Mouse (Mus musculus): Measurements from ENCODE around the gene Hist1h4f. TPM values are rescaled to one million over a fixed set of nuclear protein-coding genes. Genes with fewer than 3 reads are reported as not detected.

Hist1h4f gene
- polyA plus RNA-seq, 1 experiment from 2014 or later: 2.3 TPM

DNA sequence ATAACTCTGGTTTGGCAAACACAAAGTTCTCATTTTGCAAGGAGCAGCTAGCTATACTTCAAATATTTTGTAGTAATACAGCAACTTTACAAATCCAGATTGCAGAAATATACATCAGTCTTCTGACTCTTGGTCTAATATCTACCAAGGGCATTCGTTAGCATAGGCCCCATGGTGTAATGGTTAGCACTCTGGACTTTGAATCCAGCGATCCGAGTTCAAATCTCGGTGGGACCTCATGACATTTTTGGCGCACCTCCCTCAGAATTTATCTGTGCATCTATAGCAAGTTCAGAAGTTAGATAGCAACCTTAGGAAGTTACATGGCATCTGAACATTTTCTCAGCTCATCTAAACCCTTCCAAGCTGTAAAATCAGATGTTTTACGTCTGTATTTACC lies 32.6 kb downstream of the Hist1h4f start:
- peak; percentile 49; the same call in 1 of the 2 replicates for ATAC-seq (ENCODE audit: insufficient number of reproducible peaks, low FRiP score, low TSS enrichment, low read depth)
- peak overlapping the region; percentile 34 for H3K4me3 ChIP-seq (ENCODE audit: low read depth, low read length)
- peak; percentile 92 for DNase-seq (ENCODE audit: low spot score)

GRCm38 (mm10) chr13:23518295-23518603 lies 33.2 kb downstream of the Hist1h4f start:
- Histone ChIP-seq H3K4me3 (ENCODE audit: low read depth, low read length) (peak overlapping the region; percentile 47), H3K4me1 (ENCODE audit: control insufficient read depth, insufficient read depth, low read length) (no peaks in the 10 kb centered on the region), H3K4me2 (ENCODE audit: low read depth, severe bottlenecking) (peak overlapping the region; percentile 28; the same call in 1 of the 2 replicates), H3K27ac (replicated peaks; ENCODE audit: low read depth, low read length) (no peak overlapping the region), H3K9ac (ENCODE audit: low read length) (no peak overlapping the region), H3K27me3 (ENCODE audit: control insufficient read depth, insufficient read depth, low read length) (no peaks in the 10 kb centered on the region), H3K9me3 (ENCODE audit: control insufficient read depth, low read length) (no peaks in the 10 kb centered on the region), H3K36me3 (ENCODE audit: control insufficient read depth, insufficient read depth, low read length) (no peaks in the 10 kb centered on the region)
- no peak for DNase-seq (ENCODE audit: low spot score)
- ATAC-seq (ENCODE audit: insufficient number of reproducible peaks, low FRiP score, low TSS enrichment, low read depth): no peak
- WGBS: under 1% methylated on average over 6 of the region's 6 CpGs

More for the DNA sequence above, 32.6 kb downstream of the Hist1h4f start:
- WGBS: under 1% methylated on average over 6 of the region's 6 CpGs
- peak overlapping the region; percentile 69 for H3K4me2 ChIP-seq (ENCODE audit: low read depth, severe bottlenecking)
- no peak overlapping the region for H3K27ac ChIP-seq (replicated peaks; ENCODE audit: low read depth, low read length)
- no peak overlapping the region for H3K9ac ChIP-seq (ENCODE audit: low read length)
- H3K4me1 ChIP-seq (ENCODE audit: control insufficient read depth, insufficient read depth, low read length): no peaks in the 10 kb centered on the region
- H3K9me3 ChIP-seq (ENCODE audit: control insufficient read depth, low read length): no peaks in the 10 kb centered on the region
- H3K27me3 ChIP-seq (ENCODE audit: control insufficient read depth, insufficient read depth, low read length): no peaks in the 10 kb centered on the region
- H3K36me3 ChIP-seq (ENCODE audit: control insufficient read depth, insufficient read depth, low read length): no peaks in the 10 kb centered on the region

- Histone ChIP-seq H3K27me3 (ENCODE audit: control insufficient read depth, insufficient read depth, low read length) (no peaks in the 10 kb centered on the region), H3K9me3 (ENCODE audit: control insufficient read depth, low read length) (no peaks in the 10 kb centered on the region), H3K4me1 (ENCODE audit: control insufficient read depth, insufficient read depth, low read length) (no peaks in the 10 kb centered on the region), H3K4me3 (ENCODE audit: low read depth, low read length) (peak overlapping the region; percentile 47), H3K4me2 (ENCODE audit: low read depth, severe bottlenecking) (peak overlapping the region; percentile 70), H3K27ac (replicated peaks; ENCODE audit: low read depth, low read length) (no peak overlapping the region), H3K9ac (ENCODE audit: low read length) (no peak overlapping the region), H3K36me3 (ENCODE audit: control insufficient read depth, insufficient read depth, low read length) (no peaks in the 10 kb centered on the region)
- peak; percentile 86 for ATAC-seq (ENCODE audit: insufficient number of reproducible peaks, low FRiP score, low TSS enrichment, low read depth)
- DNase-seq (ENCODE audit: low spot score): peak; percentile 92
- under 1% methylated on average over 27 of the region's 27 CpGs for WGBS
Observed at GRCm38 (mm10) chr13:23517603-23518294, 33.7 kb downstream of the Hist1h4f start.

DNA sequence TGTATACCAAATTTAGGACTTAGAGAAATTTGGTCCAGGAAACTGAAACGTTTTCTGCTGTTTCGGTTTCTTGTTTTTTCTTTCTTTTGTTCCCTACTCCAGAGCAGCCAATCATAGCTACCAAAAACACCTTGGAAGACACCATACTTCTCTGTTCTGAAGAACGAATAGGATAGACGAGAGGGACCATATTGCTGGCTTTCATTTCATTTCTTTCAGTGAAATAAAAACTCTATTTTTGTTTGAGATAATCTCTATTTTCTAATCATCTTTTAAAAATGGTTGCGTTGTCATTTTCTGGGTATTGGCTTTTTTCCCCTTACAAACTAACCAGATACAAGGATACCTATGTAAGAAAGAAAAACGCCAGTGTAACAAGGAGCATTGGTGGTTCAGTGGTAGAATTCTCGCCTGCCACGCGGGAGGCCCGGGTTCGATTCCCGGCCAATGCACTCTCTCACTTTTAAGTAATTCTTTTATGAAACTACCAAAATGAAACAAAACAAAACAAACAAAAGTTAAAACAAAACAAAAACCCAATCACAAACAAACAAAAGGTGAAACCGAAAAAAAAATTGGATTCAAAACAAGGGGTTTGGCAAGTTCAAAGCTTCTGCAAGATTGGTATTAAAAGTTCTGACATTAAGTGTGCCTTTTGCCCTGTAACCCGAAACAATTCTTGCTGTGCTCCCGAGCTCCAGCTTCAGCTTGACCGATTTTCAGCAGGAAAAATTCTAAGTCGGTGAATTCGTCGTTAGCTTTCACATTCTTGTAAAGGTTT lies 34.4 kb downstream of the Hist1h4f start:
- WGBS: under 1% methylated on average over 19 of the region's 19 CpGs
- Histone ChIP-seq H3K4me1 (ENCODE audit: control insufficient read depth, insufficient read depth, low read length) (no peaks in the 10 kb centered on the region), H3K4me3 (ENCODE audit: low read depth, low read length) (peak overlapping the region; percentile 47), H3K36me3 (ENCODE audit: control insufficient read depth, insufficient read depth, low read length) (no peaks in the 10 kb centered on the region), H3K27me3 (ENCODE audit: control insufficient read depth, insufficient read depth, low read length) (no peaks in the 10 kb centered on the region), H3K9ac (ENCODE audit: low read length) (no peak overlapping the region), H3K9me3 (ENCODE audit: control insufficient read depth, low read length) (no peaks in the 10 kb centered on the region), H3K27ac (replicated peaks; ENCODE audit: low read depth, low read length) (no peak overlapping the region), H3K4me2 (ENCODE audit: low read depth, severe bottlenecking) (peak overlapping the region; percentile 45)
- DNase-seq (ENCODE audit: low spot score) (peak; percentile 82), ATAC-seq (ENCODE audit: insufficient number of reproducible peaks, low FRiP score, low TSS enrichment, low read depth) (peak; percentile 71)

DNA sequence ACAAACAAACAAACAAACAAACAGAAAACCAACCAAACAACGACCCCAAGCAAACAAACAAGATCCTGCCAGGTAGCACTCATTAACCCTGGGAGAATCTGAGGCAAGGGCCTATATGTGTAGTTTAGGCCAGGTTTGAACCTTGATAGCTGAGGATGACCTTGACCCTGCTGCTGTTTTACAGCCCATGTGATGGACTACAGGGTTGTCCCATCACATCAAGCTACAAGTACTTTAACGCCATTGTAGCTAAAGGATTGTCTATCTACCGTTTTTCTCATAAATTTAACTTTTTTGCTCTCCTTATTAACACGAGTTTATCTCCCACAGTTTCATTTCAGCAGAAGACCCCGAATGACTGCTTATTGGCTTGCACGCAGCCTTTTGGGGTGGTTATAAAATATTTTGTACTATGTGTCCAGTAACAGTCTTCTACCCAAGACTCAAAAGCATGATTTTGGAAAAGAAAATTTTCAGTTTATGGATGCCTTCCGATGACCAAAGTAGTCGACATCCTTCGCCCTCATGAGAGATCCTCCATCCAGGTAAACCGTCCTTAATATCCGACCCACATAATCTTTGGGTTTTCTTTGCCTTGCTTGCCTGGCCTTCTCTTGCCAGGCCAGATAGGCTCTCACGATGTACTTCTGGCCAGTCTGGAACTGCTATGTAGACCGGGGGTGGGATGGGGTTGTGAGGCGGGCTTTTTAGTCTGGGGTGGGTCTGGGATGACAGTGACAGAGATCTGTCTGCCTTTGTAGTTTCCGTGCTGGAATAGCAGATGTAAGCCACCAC lies 35.4 kb downstream of the Hist1h4f start:
- no peaks in the 10 kb centered on the region for H3K36me3 ChIP-seq (ENCODE audit: control insufficient read depth, insufficient read depth, low read length)
- H3K27ac ChIP-seq (replicated peaks; ENCODE audit: low read depth, low read length): no peak overlapping the region
- DNase-seq (ENCODE audit: low spot score) (peak; percentile 45), ATAC-seq (ENCODE audit: insufficient number of reproducible peaks, low FRiP score, low TSS enrichment, low read depth) (no peak)
- H3K9ac ChIP-seq (ENCODE audit: low read length): no peak overlapping the region
- H3K27me3 ChIP-seq (ENCODE audit: control insufficient read depth, insufficient read depth, low read length): no peaks in the 10 kb centered on the region
- H3K4me1 ChIP-seq (ENCODE audit: control insufficient read depth, insufficient read depth, low read length): no peaks in the 10 kb centered on the region
- WGBS: 55% methylated on average over 15 of the region's 15 CpGs
- no peaks in the 10 kb centered on the region for H3K9me3 ChIP-seq (ENCODE audit: control insufficient read depth, low read length)
- H3K4me2 ChIP-seq (ENCODE audit: low read depth, severe bottlenecking): peak overlapping the region; percentile 45
- H3K4me3 ChIP-seq (ENCODE audit: low read depth, low read length): peak overlapping the region; percentile 25; the same call in 1 of the 2 replicates

DNA sequence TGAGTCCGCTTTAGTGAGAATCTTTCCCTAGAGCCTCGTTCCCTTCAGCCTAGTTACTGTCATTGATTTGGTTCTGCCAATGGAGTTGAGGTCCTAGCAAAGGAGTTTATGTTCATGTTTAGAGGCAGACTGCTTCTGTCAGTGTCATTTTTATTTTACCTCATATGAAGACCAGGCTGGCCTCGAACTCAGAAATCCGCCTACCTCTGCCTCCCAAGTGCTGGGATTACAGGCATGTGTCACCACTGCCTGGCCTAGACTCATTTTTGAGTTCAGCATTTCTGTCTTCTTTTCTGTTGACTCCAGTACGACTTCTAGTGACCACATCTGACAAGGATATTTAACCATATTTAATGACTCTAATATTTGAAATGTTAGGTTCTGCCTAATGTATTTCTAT lies 36.2 kb downstream of the Hist1h4f start:
- H3K4me3 ChIP-seq (ENCODE audit: low read depth, low read length): no peak overlapping the region
- H3K9ac ChIP-seq (ENCODE audit: low read length): no peak overlapping the region
- H3K36me3 ChIP-seq (ENCODE audit: control insufficient read depth, insufficient read depth, low read length): no peaks in the 10 kb centered on the region
- no peak overlapping the region for H3K27ac ChIP-seq (replicated peaks; ENCODE audit: low read depth, low read length)
- no peaks in the 10 kb centered on the region for H3K9me3 ChIP-seq (ENCODE audit: control insufficient read depth, low read length)
- no peaks in the 10 kb centered on the region for H3K27me3 ChIP-seq (ENCODE audit: control insufficient read depth, insufficient read depth, low read length)
- no peak for DNase-seq (ENCODE audit: low spot score)
- H3K4me1 ChIP-seq (ENCODE audit: control insufficient read depth, insufficient read depth, low read length): no peaks in the 10 kb centered on the region
- H3K4me2 ChIP-seq (ENCODE audit: low read depth, severe bottlenecking): no peak overlapping the region
- WGBS: 77% methylated on average over 5 of the region's 5 CpGs
- ATAC-seq (ENCODE audit: insufficient number of reproducible peaks, low FRiP score, low TSS enrichment, low read depth): no peak

- 89% methylated on average over 1 of the region's 1 CpGs for WGBS
- Histone ChIP-seq H3K9me3 (ENCODE audit: control insufficient read depth, low read length) (no peaks in the 10 kb centered on the region), H3K27ac (replicated peaks; ENCODE audit: low read depth, low read length) (no peak overlapping the region), H3K9ac (ENCODE audit: low read length) (no peak overlapping the region), H3K4me3 (ENCODE audit: low read depth, low read length) (no peak overlapping the region), H3K4me2 (ENCODE audit: low read depth, severe bottlenecking) (no peak overlapping the region), H3K27me3 (ENCODE audit: control insufficient read depth, insufficient read depth, low read length) (no peaks in the 10 kb centered on the region), H3K4me1 (ENCODE audit: control insufficient read depth, insufficient read depth, low read length) (no peaks in the 10 kb centered on the region), H3K36me3 (ENCODE audit: control insufficient read depth, insufficient read depth, low read length) (no peaks in the 10 kb centered on the region)
- DNase-seq (ENCODE audit: low spot score) (no peak), ATAC-seq (ENCODE audit: insufficient number of reproducible peaks, low FRiP score, low TSS enrichment, low read depth) (no peak)
Observed at GRCm38 (mm10) chr13:23513517-23513916, 37.9 kb downstream of the Hist1h4f start.

- Histone ChIP-seq H3K4me3 (ENCODE audit: low read depth, low read length) (no peak overlapping the region), H3K4me1 (ENCODE audit: control insufficient read depth, insufficient read depth, low read length) (peaks cover 2% of the 10 kb centered on the region; the same call in 1 of the 2 replicates), H3K9ac (ENCODE audit: low read length) (no peak overlapping the region), H3K9me3 (ENCODE audit: control insufficient read depth, low read length) (no peaks in the 10 kb centered on the region), H3K36me3 (ENCODE audit: control insufficient read depth, insufficient read depth, low read length) (no peaks in the 10 kb centered on the region), H3K27me3 (ENCODE audit: control insufficient read depth, insufficient read depth, low read length) (no peaks in the 10 kb centered on the region), H3K27ac (replicated peaks; ENCODE audit: low read depth, low read length) (no peak overlapping the region), H3K4me2 (ENCODE audit: low read depth, severe bottlenecking) (no peak overlapping the region)
- ATAC-seq (ENCODE audit: insufficient number of reproducible peaks, low FRiP score, low TSS enrichment, low read depth) (no peak), DNase-seq (ENCODE audit: low spot score) (no peak)
- WGBS: 31% methylated on average over 1 of the region's 1 CpGs
Observed at GRCm38 (mm10) chr13:23510127-23510526, 41.3 kb downstream of the Hist1h4f start.

All from limb, embryonic 11.5 days (tissue).